22 mouse cellular contexts compared by ENCODE assay signal in genomic region chr12:73393018-73393417, GRCm38 (mm10).
DNase-seq lines count a peak whose midpoint lies in the region; ATAC-seq lines count a peak whose summit lies in the region.
"Had no signal": no experiment of that assay in that cellular context is flagged by ENCODE, and none has a peak within 500 bp of the region (broad histone marks: within the 10 kb centered on the region; RNA-seq: fewer than 3 reads in every experiment).

No protein-coding gene starts in this region.

- no peak overlapping the region for H3K4me2 ChIP-seq in embryonic facial prominence, embryonic 15.5 days (replicated peaks)
- H3K4me2 ChIP-seq in kidney, embryonic 14.5 days (replicated peaks; ENCODE audit: low read depth, low read length): no peak overlapping the region
- H3K4me2 ChIP-seq: hindbrain, embryonic 14.5 days; intestine, embryonic 15.5 days had no signal

- ATAC-seq in embryonic facial prominence, embryonic 15.5 days (ENCODE audit: insufficient number of reproducible peaks, low FRiP score, low TSS enrichment, low read depth): no peak
- ATAC-seq in kidney, embryonic 14.5 days (ENCODE audit: low FRiP score, low TSS enrichment): no peak
- no peak for ATAC-seq in erythroblast, adult 5-6 weeks (replicated peaks; ENCODE audit: low FRiP score, poor library complexity, severe bottlenecking)
- ATAC-seq: CD4-positive, CD25-positive, alpha-beta regulatory T cell, adult 4 months; forebrain, embryonic 16.5 days; intestine, embryonic 15.5 days had no signal

- H3K27me3 ChIP-seq in heart, embryonic 10.5 days (ENCODE audit: insufficient read depth, poor library complexity, severe bottlenecking): no peaks in the 10 kb centered on the region
- no peaks in the 10 kb centered on the region for H3K27me3 ChIP-seq in embryonic facial prominence, embryonic 10.5 days (replicated peaks; ENCODE audit: low read depth, poor library complexity, severe bottlenecking)
- H3K27me3 ChIP-seq in embryonic facial prominence, embryonic 15.5 days: no peaks in the 10 kb centered on the region
- no peaks in the 10 kb centered on the region for H3K27me3 ChIP-seq in kidney, embryonic 14.5 days (ENCODE audit: control insufficient read depth, insufficient read depth, low read length)
- H3K27me3 ChIP-seq: intestine, embryonic 15.5 days had no signal

- peak; percentile 52 for DNase-seq in embryo, embryonic 10 days (ENCODE audit: low spot score)
- DNase-seq in embryo, embryonic 9.5 days (ENCODE audit: extremely low spot score): no peak
- no peak for DNase-seq in heart, embryonic 10.5 days (ENCODE audit: low spot score)
- DNase-seq in heart, postnatal 4 days: no peak
- DNase-seq in embryonic facial prominence, embryonic 10.5 days (ENCODE audit: low spot score): no peak
- DNase-seq: adrenal gland, postnatal 10 days; B cell, adult 2 months; cerebellum, adult 11 months; cerebellum, adult 8-10 months; cerebellum, postnatal 14 days; gastrocnemius, postnatal 14 days; heart, postnatal 10 days had no signal

- H3K27ac ChIP-seq in heart, embryonic 10.5 days: 0 out of 2 replicates have a peak overlapping the region, but pooled peaks have one; percentile 22
- peak overlapping the region; percentile 79 for H3K27ac ChIP-seq in embryonic facial prominence, embryonic 10.5 days (replicated peaks)
- H3K27ac ChIP-seq in embryonic facial prominence, embryonic 15.5 days (replicated peaks): peak overlapping the region; percentile 82; the same call in 1 of the 2 replicates
- no peak overlapping the region for H3K27ac ChIP-seq in kidney, embryonic 14.5 days (ENCODE audit: low read depth, low read length)
- H3K27ac ChIP-seq: hindbrain, embryonic 14.5 days; intestine, embryonic 15.5 days had no signal

- no peak overlapping the region for H3K4me3 ChIP-seq in heart, embryonic 10.5 days
- H3K4me3 ChIP-seq in embryonic facial prominence, embryonic 10.5 days: no peak overlapping the region
- no peak overlapping the region for H3K4me3 ChIP-seq in embryonic facial prominence, embryonic 15.5 days (replicated peaks)
- no peak overlapping the region for H3K4me3 ChIP-seq in kidney, embryonic 14.5 days (ENCODE audit: low read length)
- H3K4me3 ChIP-seq: erythroblast, embryonic 14.5 days; hindbrain, embryonic 10.5 days; intestine, embryonic 15.5 days had no signal

- H3K9ac ChIP-seq in embryonic facial prominence, embryonic 15.5 days: no peak overlapping the region
- no peak overlapping the region for H3K9ac ChIP-seq in kidney, embryonic 14.5 days (ENCODE audit: low read depth, low read length)
- H3K9ac ChIP-seq: hindbrain, embryonic 14.5 days; intestine, embryonic 15.5 days had no signal

- H3K9me3 ChIP-seq in heart, embryonic 10.5 days: no peaks in the 10 kb centered on the region
- no peaks in the 10 kb centered on the region for H3K9me3 ChIP-seq in embryonic facial prominence, embryonic 10.5 days
- H3K9me3 ChIP-seq in embryonic facial prominence, embryonic 15.5 days (replicated peaks): no peaks in the 10 kb centered on the region
- H3K9me3 ChIP-seq in kidney, embryonic 14.5 days (ENCODE audit: control insufficient read depth, low read length): no peaks in the 10 kb centered on the region
- H3K9me3 ChIP-seq: G1E; hindbrain, embryonic 10.5 days; intestine, embryonic 15.5 days had no signal

- peaks cover 32% of the 10 kb centered on the region for H3K4me1 ChIP-seq in heart, embryonic 10.5 days
- peaks cover 43% of the 10 kb centered on the region for H3K4me1 ChIP-seq in embryonic facial prominence, embryonic 10.5 days
- H3K4me1 ChIP-seq in embryonic facial prominence, embryonic 15.5 days: peaks cover 28% of the 10 kb centered on the region
- no peaks in the 10 kb centered on the region; the same call in 1 of the 2 replicates for H3K4me1 ChIP-seq in kidney, embryonic 14.5 days (ENCODE audit: control insufficient read depth, insufficient read depth, low read length)
- H3K4me1 ChIP-seq: intestine, embryonic 15.5 days had no signal

- H3K36me3 ChIP-seq in heart, embryonic 10.5 days: no peaks in the 10 kb centered on the region
- no peaks in the 10 kb centered on the region for H3K36me3 ChIP-seq in embryonic facial prominence, embryonic 10.5 days (replicated peaks)
- no peaks in the 10 kb centered on the region for H3K36me3 ChIP-seq in embryonic facial prominence, embryonic 15.5 days
- H3K36me3 ChIP-seq in kidney, embryonic 14.5 days (ENCODE audit: control insufficient read depth, insufficient read depth, low read length): no peaks in the 10 kb centered on the region
- H3K36me3 ChIP-seq: G1E; hindbrain, embryonic 10.5 days; intestine, embryonic 15.5 days had no signal
